Mouse (Mus musculus): Measurements from ENCODE around the gene Tjp3.

GRCm38 (mm10) chr10:81329194-81329975 lies 38.0 kb upstream of the Tjp3 start:
- TF ChIP-seq CTCF (IDR thresholded peaks at IDR 0.05; ENCODE audit: low read depth, low read length): no peak
- TF ChIP-seq POLR2A (IDR thresholded peaks at IDR 0.05; ENCODE audit: insufficient read depth, low read length): no peak

Measured in ES-Bruce4 (cell line).